Mouse (Mus musculus): ENCODE measurements around the gene E2f7. TPM values are rescaled to one million over a fixed set of nuclear protein-coding genes. Genes with fewer than 3 reads are reported as not detected.

E2f7 gene
- total and polyA plus RNA-seq, 2 experiments from 2014 or later, result 3.2 to 3.4 TPM

GRCm38 (mm10) chr10:110810528-110810927 lies 65.3 kb downstream of the E2f7 start:
- Histone ChIP-seq H3K4me3 (ENCODE audit: low read depth, low read length) (no peak overlapping the region), H3K4me1 (ENCODE audit: insufficient read depth) (no peaks in the 10 kb centered on the region), H3K27me3 (ENCODE audit: insufficient read depth, low read length) (no peaks in the 10 kb centered on the region), H3K4me2 (ENCODE audit: low read depth) (no peak overlapping the region), H3K27ac (ENCODE audit: low read depth, low read length) (no peak overlapping the region), H3K36me3 (ENCODE audit: insufficient read depth) (no peaks in the 10 kb centered on the region), H3K9me3 (ENCODE audit: low read length) (no peaks in the 10 kb centered on the region), H3K9ac (no peak overlapping the region)
- 37% methylated on average over 2 of the region's 2 CpGs for WGBS
- DNase-seq (no peak), ATAC-seq (no peak)
- no peak for TF ChIP-seq CTCF (IDR thresholded peaks at IDR 0.05; ENCODE audit: low read depth)

- no peak overlapping the region for H3K4me2 ChIP-seq (ENCODE audit: low read depth)
- no peak overlapping the region for H3K27ac ChIP-seq (ENCODE audit: low read depth, low read length)
- TF ChIP-seq CTCF (IDR thresholded peaks at IDR 0.05; ENCODE audit: low read depth), result no peak
- H3K9me3 ChIP-seq (ENCODE audit: low read length), result no peaks in the 10 kb centered on the region
- no peaks in the 10 kb centered on the region for H3K4me1 ChIP-seq (ENCODE audit: insufficient read depth)
- WGBS, result 86% methylated on average over 10 of the region's 10 CpGs
- ATAC-seq (no peak), DNase-seq (no peak)
- no peaks in the 10 kb centered on the region for H3K36me3 ChIP-seq (ENCODE audit: insufficient read depth)
- no peak overlapping the region for H3K9ac ChIP-seq
- H3K27me3 ChIP-seq (ENCODE audit: insufficient read depth, low read length), result no peaks in the 10 kb centered on the region
- no peak overlapping the region for H3K4me3 ChIP-seq (ENCODE audit: low read depth, low read length)
Observed at GRCm38 (mm10) chr10:110811209-110811861, 66.1 kb downstream of the E2f7 start.

- H3K9me3 ChIP-seq (ENCODE audit: low read length), result no peaks in the 10 kb centered on the region
- no peak for ATAC-seq
- H3K9ac ChIP-seq, result no peak overlapping the region
- WGBS, result 55% methylated on average over 2 of the region's 2 CpGs
- H3K27ac ChIP-seq (ENCODE audit: low read depth, low read length), result no peak overlapping the region
- H3K4me2 ChIP-seq (ENCODE audit: low read depth), result no peak overlapping the region
- no peak for TF ChIP-seq CTCF (IDR thresholded peaks at IDR 0.05; ENCODE audit: low read depth)
- no peak for DNase-seq
- H3K4me1 ChIP-seq (ENCODE audit: insufficient read depth), result no peaks in the 10 kb centered on the region
- no peak overlapping the region for H3K4me3 ChIP-seq (ENCODE audit: low read depth, low read length)
- no peaks in the 10 kb centered on the region for H3K27me3 ChIP-seq (ENCODE audit: insufficient read depth, low read length)
- H3K36me3 ChIP-seq (ENCODE audit: insufficient read depth), result no peaks in the 10 kb centered on the region
Observed at GRCm38 (mm10) chr10:110811862-110812225, 66.6 kb downstream of the E2f7 start.

GRCm38 (mm10) chr10:110821139-110821538 lies 75.9 kb downstream of the E2f7 start:
- no peak for TF ChIP-seq CTCF (IDR thresholded peaks at IDR 0.05; ENCODE audit: low read depth)
- Histone ChIP-seq H3K9ac (no peak overlapping the region), H3K4me2 (ENCODE audit: low read depth) (no peak overlapping the region), H3K27me3 (ENCODE audit: insufficient read depth, low read length) (no peaks in the 10 kb centered on the region), H3K27ac (ENCODE audit: low read depth, low read length) (no peak overlapping the region), H3K4me1 (ENCODE audit: insufficient read depth) (no peaks in the 10 kb centered on the region), H3K9me3 (ENCODE audit: low read length) (no peaks in the 10 kb centered on the region), H3K4me3 (ENCODE audit: low read depth, low read length) (no peak overlapping the region), H3K36me3 (ENCODE audit: insufficient read depth) (no peaks in the 10 kb centered on the region)
- DNase-seq (no peak), ATAC-seq (no peak)
- 81% methylated on average over 11 of the region's 11 CpGs for WGBS

GRCm38 (mm10) chr10:110821692-110822091 lies 76.5 kb downstream of the E2f7 start:
- no peak overlapping the region for H3K9ac ChIP-seq
- no peak overlapping the region for H3K4me3 ChIP-seq (ENCODE audit: low read depth, low read length)
- H3K9me3 ChIP-seq (ENCODE audit: low read length), result no peaks in the 10 kb centered on the region
- H3K4me1 ChIP-seq (ENCODE audit: insufficient read depth), result no peaks in the 10 kb centered on the region
- H3K27me3 ChIP-seq (ENCODE audit: insufficient read depth, low read length), result no peaks in the 10 kb centered on the region
- H3K4me2 ChIP-seq (ENCODE audit: low read depth), result no peak overlapping the region
- ATAC-seq, result no peak
- no peaks in the 10 kb centered on the region for H3K36me3 ChIP-seq (ENCODE audit: insufficient read depth)
- TF ChIP-seq CTCF (IDR thresholded peaks at IDR 0.05; ENCODE audit: low read depth), result no peak
- no peak for DNase-seq
- no peak overlapping the region for H3K27ac ChIP-seq (ENCODE audit: low read depth, low read length)
- 88% methylated on average over 3 of the region's 3 CpGs for WGBS

- Histone ChIP-seq H3K36me3 (ENCODE audit: insufficient read depth) (no peaks in the 10 kb centered on the region), H3K4me2 (ENCODE audit: low read depth) (no peak overlapping the region), H3K9ac (no peak overlapping the region), H3K9me3 (ENCODE audit: low read length) (no peaks in the 10 kb centered on the region), H3K4me3 (ENCODE audit: low read depth, low read length) (no peak overlapping the region), H3K27me3 (ENCODE audit: insufficient read depth, low read length) (no peaks in the 10 kb centered on the region), H3K4me1 (ENCODE audit: insufficient read depth) (no peaks in the 10 kb centered on the region), H3K27ac (ENCODE audit: low read depth, low read length) (no peak overlapping the region)
- ATAC-seq (no peak), DNase-seq (no peak)
- 70% methylated on average over 6 of the region's 6 CpGs for WGBS
- TF ChIP-seq CTCF (IDR thresholded peaks at IDR 0.05; ENCODE audit: low read depth), result no peak
Observed at GRCm38 (mm10) chr10:110832336-110832735, 87.1 kb downstream of the E2f7 start.

- no peaks in the 10 kb centered on the region for H3K4me1 ChIP-seq (ENCODE audit: insufficient read depth)
- H3K9me3 ChIP-seq (ENCODE audit: low read length), result no peaks in the 10 kb centered on the region
- ATAC-seq (peak; percentile 78), DNase-seq (peak; percentile 39)
- H3K36me3 ChIP-seq (ENCODE audit: insufficient read depth), result no peaks in the 10 kb centered on the region
- H3K27me3 ChIP-seq (ENCODE audit: insufficient read depth, low read length), result no peaks in the 10 kb centered on the region
- H3K27ac ChIP-seq (ENCODE audit: low read depth, low read length), result 0 out of 2 replicates have a peak overlapping the region, but pooled peaks have one; percentile 29
- H3K4me2 ChIP-seq (ENCODE audit: low read depth), result no peak overlapping the region
- TF ChIP-seq CTCF (IDR thresholded peaks at IDR 0.05; ENCODE audit: low read depth), result no peak
- 50% methylated on average over 6 of the region's 6 CpGs for WGBS
- no peak overlapping the region for H3K9ac ChIP-seq
- no peak overlapping the region for H3K4me3 ChIP-seq (ENCODE audit: low read depth, low read length)
Observed at GRCm38 (mm10) chr10:110835115-110835806, 90.0 kb downstream of the E2f7 start.

Other genes with a start within 250 kb of the E2f7 start
- 147 and 199 TPM in 2 replicates for gene Csrp2, start 174.3 kb downstream of the E2f7 start, total RNA-seq (2014; rRNA removed)
- gene Csrp2, start 174.3 kb downstream of the E2f7 start, polyA plus RNA-seq (2015; fragmentation: Nextera tagmentation; extraction: Ambion mirVana), result 128 and 164 TPM in 2 replicates

Measured in forebrain, postnatal 0 days (tissue).